Mouse (Mus musculus): ENCODE results near the gene Mier3. TPM values are rescaled to one million over a fixed set of nuclear protein-coding genes. Genes with fewer than 3 reads are reported as not detected.
"Not testable (repeated sequence)": the region's sequence is repeated elsewhere in the genome, so short reads cannot be mapped to it uniquely, and the experiment has no call there.

Gene Mier3
- total RNA-seq, 2 experiments from 2014 or later = 45.5 to 51.0 TPM

DNA sequence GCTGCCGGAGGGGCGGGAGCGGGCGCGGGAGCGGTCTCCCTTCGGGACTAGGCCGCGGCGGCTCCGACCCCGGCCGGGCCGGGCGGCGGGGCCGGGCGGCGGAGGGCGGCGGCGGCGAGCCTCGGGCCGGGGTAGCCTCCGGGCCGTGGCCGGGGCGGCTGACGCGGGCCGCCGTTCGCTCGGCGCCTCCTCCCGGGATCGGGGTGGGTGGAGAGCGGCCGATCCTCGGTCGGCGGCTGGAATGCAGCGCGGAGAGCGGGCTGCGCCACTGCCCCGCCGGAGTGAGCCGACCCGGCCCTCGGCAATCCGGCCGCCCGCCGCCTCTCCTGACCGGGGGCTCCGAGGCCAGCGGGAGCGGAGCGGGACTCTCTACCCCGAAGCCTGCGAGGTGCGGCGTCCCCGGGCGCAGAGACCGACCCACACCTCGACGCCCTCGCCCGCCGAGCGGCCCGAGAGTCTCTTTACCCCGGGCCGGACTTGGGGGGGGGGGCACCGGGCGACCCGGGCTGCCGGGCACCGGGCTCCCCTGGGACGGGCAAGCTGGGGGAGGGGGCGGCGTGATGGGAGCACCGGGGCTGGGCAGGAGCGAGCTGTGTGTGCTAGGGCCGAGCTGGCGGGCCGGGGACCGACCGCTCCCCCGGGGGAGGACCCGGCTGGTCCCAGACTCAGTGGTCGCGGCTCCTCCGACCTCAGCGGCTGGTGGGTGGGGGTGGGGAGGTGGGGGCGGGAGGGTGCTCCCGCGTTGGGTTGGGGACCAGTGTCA lies 5.9 kb downstream of the Mier3 start:
- ATAC-seq (replicated peaks; ENCODE audit: low FRiP score, low TSS enrichment, poor library complexity, severe bottlenecking) = no peak

DNA sequence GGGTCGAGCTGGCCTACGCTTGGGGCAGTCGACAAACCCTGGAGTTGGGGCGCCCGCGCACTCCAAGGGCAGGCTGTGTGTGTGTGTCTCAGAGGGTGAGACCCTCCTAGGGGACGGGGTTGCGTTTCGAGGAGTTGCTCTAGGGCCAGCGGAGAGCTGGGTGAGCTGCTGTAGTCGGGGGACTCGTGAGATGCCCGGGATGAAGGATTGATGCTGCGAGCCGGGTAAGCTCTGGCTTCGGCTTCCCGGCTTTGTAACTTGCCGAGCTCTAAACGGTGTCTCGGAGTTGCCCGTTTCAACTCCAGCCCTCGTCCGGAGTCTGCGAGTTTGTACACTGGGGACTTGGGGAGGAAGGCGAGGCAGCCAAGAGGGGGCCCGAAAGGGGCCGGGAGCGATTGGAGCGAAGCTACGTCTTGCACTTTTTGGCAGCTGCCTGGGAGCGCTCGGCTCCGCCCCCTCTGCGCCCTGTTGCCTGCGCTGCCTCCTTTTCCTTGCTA lies 6.6 kb downstream of the Mier3 start:
- peak; percentile 76 for ATAC-seq (replicated peaks; ENCODE audit: low FRiP score, low TSS enrichment, poor library complexity, severe bottlenecking)

DNA sequence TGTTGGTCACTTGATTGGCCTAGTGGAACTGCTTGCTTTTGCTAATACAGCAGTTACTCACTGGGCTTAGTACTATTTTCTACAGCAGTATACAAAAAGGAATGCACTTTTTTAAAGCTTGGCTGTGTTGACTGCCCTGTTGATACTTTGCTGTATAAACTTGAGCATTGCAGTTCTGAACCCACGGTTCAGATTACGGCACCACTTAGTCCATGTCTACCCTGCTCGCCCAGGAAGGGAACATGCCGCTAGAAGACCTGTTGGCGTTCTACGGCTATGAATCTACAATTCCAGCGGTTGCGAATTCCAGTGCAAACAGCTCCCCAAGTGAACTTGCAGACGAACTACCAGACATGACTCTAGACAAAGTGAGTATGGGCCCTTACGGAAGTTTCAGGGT lies 22.6 kb downstream of the Mier3 start:
- ATAC-seq (replicated peaks; ENCODE audit: low FRiP score, low TSS enrichment, poor library complexity, severe bottlenecking) = no peak

DNA sequence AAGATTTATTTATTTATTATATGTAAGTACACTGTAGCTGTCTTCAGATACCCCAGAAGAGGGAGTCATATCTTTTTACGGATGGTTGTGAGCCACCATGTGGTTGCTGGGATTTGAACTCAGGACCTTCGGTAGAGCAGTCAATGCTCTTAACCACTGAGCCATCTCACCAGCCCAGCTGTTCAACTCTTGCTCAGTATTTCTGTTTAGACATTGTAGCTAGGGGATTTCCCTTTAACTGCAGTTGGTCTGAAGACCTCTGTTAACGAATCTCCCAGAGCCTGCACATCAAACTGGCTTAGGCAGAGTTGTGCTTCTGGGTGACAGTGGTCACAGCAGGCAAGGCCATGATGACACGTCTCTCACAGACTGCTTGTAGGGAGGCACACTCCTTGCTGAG lies 23.2 kb downstream of the Mier3 start:
- ATAC-seq (replicated peaks; ENCODE audit: low FRiP score, low TSS enrichment, poor library complexity, severe bottlenecking) = not testable (repeated sequence)

DNA sequence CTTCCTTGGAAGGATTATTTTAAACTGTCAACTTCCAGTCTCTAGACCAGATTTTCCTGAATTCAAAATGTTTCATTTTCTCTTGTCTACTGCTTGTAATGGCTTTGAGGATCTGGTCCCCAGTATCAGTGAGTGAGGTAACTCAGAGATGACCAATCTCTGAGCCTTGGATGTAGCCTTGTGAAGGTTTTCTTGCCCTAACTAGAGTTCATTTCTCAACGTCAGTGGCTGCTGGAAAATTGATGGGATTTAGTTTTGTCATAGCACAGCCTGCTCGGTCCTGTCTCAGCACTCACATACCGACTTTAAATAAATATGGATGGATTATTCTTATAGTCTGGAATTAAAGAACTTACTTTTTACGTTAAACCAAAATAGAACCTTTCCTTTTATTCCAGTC lies 29.8 kb downstream of the Mier3 start:
- ATAC-seq (replicated peaks; ENCODE audit: low FRiP score, low TSS enrichment, poor library complexity, severe bottlenecking) = no peak

DNA sequence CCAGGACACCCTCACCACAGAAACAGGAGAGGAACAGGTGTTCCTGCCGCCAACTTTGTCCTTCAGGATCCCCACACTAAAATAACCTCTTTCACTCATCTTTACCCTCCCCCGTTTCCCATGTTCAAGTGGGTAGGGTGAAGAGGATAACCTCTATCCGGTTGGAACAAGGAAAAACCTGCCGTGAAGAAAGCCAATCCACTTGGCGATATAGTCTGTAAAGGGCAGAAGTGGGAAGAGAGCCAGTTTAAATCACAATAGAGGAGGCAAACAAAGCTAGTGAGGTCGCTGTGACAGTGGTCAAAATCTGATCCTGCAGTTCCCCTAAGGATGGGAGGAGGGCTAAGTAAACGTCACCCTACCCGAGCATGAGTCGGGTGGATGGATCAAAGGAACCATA lies 38.9 kb downstream of the Mier3 start:
- no peak for ATAC-seq (replicated peaks; ENCODE audit: low FRiP score, low TSS enrichment, poor library complexity, severe bottlenecking)

DNA sequence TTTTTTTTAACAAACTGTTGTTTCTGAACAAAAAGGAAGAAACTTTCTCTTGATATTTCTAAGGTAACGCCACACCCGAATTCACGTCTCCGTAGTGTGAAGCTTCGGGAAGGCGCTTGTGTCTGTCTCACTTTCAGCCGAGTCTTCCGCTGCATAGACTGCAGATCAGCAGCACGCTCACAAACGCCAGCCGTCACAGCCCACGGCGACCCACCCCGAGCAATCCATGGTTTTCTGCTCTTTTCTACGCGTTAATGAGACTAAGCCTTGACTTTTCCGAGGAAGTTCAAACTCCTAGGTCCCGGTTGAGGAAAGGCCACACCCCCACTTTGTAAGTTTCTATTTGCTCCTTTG lies 44.0 kb downstream of the Mier3 start:
- peak; percentile 29 for ATAC-seq (replicated peaks; ENCODE audit: low FRiP score, low TSS enrichment, poor library complexity, severe bottlenecking)

DNA sequence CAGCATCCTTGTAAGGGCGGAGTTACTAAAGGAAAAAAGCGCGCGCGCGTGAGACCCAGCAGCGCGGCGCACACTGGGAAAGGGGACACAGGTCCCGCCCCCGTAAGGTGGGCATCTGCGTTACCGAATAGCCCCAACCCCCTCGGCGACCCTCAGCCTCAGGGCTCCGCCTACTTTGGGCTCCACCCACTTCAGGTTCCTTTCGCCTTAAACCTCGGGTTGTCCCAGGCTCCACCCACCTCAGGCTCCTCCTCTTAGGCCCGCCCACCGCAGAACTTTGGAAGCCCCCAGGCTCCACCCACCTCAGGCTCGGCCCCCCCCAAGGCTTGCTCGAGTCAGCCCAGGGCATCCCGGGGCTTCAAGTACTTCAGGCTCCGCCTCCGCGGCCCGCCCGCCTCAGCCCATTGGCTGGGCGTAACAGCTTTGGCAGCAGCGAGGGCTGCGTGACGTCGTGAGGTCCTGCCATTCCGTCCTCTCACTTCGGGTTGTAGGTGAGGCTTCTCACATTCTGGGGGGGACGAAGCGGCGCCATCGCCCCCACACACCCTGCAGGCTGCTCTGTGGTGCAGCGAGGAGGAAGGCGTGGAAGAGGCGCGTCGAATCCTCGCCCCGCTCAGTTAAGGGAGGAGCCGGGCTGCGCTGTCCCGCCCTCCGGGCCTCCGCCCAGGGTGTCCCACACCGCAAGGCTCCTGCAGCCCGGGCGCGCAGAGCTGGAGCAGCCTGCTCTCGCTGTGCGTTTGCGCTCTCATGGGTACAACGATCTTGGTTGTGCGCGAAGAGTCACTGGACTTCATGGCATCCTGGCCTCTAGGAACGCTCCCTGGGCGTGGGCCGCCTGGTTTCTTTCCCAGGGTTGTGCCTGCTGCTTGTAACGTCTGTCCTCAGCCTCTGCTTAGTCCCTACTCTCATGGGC lies 44.6 kb downstream of the Mier3 start:
- peak; percentile 98 for ATAC-seq (replicated peaks; ENCODE audit: low FRiP score, low TSS enrichment, poor library complexity, severe bottlenecking)

DNA sequence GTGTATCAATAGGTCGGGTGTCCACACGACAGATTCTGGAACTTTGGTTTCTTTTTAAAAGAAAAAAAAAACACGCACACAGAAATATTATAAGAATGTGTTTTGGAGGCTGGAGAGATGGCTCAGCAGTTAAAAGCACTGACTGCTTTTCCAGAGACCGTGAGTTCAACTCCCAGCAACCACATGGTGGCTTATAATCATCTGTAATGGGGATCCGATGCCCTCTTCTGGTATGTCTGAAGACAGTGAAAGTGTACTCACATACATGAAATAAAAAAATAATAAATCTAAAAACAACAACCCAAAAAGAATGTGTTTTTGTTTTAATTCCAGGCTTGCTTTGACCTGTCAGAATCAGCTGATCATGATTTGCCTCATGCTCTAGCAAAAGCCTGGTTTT lies 46.1 kb downstream of the Mier3 start:
- ATAC-seq (replicated peaks; ENCODE audit: low FRiP score, low TSS enrichment, poor library complexity, severe bottlenecking) = no peak

DNA sequence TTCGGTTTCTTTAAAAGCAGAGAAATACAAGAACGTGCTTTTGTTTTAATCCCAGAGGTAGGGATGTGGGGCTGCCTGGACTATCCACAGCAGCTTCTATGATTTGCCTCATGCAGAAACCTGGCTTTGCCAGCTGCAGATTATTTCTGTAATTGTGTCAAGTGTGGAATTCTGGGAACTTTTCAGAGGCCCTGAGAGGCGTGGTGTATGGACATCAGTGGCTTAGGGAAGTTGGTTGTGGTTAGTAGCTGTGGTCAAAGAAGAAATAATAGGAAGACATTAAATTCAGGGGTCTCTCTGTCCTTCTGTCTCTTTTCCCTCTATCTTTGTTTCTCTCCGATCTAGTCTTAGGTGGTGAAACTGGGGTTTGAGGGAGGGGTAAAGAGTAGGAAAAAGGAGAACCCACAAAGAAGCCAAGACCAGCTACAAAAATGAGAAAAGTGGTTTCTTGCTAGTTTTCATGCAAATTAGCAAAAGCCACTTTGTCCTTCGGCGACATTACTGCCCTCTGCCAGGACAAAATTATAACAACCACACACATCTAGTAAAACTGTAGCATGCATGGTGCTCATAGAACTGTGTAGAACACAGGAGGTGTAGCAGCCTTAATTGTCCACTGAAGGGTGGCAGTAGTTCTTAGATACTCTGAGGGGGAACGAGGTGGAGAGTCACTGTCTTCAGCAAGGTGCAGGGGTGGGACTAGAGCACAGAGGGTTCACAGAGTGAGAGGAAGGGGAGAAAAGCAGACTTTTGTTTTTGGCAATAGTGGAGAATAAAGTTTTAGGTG lies 60.6 kb downstream of the Mier3 start:
- peak; percentile 43; the same call in 1 of the 2 replicates for ATAC-seq (replicated peaks; ENCODE audit: low FRiP score, low TSS enrichment, poor library complexity, severe bottlenecking)

DNA sequence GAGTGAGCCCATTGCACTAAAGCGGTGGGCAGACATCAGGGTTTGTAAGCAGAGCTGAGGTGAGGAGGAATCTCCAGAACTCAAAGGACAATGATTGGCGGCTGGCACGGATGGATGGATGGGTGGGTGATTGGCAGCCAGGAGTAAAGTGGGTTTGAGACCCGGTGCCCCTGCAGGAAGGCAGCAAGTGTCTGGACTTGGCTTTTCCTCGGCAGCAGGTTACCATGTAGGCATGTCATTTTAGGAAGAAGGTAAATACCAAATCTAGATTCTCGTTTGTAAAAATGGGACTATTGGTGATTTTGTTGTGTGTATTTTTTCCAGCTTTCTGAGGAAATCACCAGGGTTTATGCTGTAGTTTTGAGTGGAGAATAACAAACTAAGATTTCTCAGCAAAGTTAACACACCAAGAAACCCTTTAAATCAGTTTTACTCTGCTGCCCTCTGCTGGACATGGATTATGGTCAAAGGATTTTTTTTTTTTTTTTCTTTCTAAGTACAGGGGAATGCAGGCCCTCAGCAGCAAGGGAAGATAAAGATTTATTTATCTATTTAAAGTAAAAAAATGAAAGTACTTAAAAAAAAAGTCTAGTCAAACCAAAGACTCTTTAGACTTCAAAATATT lies 61.3 kb downstream of the Mier3 start:
- 0 out of 2 replicates have a peak, but pooled peaks have one; percentile 17 for ATAC-seq (replicated peaks; ENCODE audit: low FRiP score, low TSS enrichment, poor library complexity, severe bottlenecking)

DNA sequence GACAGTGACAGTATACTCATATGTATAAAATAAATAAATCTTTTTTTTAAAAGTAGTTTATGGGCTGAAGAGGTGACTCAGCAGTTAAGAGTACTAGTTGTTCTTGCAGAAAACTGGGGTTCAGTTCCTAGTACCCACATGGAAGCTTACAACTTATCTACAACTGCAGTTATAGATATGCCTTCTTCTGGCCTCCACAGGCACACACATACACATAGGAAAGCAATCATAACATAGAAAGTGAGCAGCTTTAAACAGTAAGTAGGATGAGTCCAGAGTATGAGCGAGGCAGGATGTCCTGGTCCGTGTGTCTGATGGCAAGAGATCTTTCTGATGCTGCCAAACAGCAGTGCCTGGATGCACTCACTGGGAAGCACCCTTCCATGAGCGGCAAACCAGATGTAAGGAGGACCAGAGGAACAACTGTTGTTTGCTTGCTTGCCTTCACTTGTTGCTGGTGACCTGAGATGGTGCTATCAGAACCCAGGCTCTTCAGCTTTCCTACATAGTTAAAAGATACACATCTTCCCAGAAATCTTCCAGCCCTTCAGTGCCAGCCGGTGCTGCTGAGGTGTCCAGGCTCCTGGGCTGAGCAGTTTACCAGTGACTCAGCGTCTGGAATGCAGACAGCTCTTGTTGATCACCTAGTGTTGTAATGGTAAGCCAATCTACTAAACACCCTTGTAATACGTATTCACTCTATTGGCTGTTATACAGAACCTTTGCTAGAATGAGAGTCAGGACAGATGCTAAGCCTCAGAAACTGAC lies 63.6 kb downstream of the Mier3 start:
- ATAC-seq (replicated peaks; ENCODE audit: low FRiP score, low TSS enrichment, poor library complexity, severe bottlenecking) = peak; percentile 70

DNA sequence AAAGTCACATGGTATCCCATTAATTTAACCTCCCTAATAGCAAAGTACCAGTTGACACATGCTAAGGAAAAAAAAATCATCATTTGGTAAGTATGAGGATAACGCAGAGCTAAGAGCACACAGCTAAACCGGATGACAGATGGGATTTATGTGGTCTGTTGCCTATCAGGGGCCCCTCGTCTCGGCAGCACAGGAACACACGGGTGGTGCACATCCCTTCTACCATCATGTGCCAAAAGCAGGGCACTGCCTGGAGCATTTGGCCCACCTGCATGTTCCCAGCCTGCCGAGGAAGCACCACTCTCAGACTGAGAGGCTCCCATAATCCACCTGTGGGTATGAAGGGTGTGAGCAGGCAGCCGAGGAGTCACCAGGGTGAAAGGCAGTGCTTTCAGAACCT lies 64.4 kb downstream of the Mier3 start:
- no peak for ATAC-seq (replicated peaks; ENCODE audit: low FRiP score, low TSS enrichment, poor library complexity, severe bottlenecking)

DNA sequence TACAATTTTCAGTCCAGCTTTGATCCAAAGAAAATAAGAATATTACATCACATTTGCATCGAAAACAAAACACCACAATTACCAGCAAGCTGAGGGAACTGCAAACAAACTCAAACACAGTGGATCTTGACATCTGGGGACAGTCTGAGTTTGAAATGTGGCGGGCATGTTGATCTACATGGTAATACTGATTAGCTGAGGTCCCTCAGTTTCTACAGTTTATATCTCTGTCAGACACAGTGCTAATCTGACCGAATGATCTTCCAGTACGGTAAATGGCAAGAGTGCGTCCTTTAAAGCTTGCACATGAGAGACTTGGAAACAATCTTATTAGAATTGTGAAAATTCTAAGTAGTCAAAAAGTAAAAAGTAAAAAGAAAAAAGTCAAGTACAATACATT lies 66.1 kb downstream of the Mier3 start:
- ATAC-seq (replicated peaks; ENCODE audit: low FRiP score, low TSS enrichment, poor library complexity, severe bottlenecking) = peak; percentile 67

DNA sequence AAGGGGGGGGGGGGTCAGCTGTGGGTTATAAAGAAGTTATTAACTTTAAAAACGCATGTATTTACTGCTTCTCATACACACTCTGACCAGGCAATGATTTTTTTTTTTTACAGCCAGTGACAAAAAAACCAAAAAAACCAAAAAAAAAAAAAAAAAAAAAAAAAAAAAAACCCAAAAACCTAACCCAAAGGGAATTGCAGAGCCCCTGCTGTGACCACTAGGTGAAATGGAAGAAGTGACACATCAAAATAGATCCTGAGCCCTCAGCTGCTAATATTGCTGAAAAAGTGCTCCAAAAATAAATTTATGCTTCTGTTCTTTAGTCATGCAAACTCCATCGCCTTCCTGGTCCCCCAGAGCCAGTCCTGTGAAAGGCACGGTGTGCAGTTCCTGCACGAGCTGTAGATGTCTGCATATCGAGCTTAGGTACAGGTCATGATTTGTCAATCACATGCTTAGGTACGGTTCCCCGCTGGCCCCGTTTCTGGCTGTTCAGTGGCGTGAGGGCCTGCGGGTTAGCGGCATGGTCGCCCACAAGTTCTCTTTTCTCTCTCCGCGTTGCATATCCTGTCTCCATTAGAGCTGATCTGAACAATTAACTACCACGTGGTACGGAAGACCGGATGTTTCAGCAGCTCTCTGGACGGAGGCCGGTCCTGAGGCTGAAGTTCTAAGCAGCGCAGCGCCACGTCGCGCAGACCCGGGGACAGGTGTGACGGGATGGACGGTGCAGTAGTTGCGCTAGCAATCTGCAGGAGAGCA lies 67.7 kb downstream of the Mier3 start:
- no peak for ATAC-seq (replicated peaks; ENCODE audit: low FRiP score, low TSS enrichment, poor library complexity, severe bottlenecking)

DNA sequence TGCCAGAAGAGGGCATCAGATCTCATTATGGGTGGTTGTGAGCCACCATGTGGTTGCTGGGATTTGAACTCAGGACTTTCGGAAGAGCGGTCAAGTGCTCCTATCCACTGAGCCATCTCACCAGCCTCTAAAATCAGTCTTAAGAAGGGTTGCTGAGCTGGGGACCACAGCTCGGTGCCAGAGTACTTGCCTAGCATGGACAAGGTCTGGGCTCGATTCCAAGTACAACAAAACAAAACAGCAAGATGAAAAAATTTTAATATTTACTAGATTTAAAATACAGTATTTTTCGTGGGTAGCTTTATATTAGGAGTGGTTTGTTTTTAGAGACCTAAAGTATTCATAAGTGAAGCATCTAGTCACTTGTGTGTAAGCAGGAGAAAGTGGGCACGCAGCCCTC lies 72.5 kb downstream of the Mier3 start:
- no peak for ATAC-seq (replicated peaks; ENCODE audit: low FRiP score, low TSS enrichment, poor library complexity, severe bottlenecking)

DNA sequence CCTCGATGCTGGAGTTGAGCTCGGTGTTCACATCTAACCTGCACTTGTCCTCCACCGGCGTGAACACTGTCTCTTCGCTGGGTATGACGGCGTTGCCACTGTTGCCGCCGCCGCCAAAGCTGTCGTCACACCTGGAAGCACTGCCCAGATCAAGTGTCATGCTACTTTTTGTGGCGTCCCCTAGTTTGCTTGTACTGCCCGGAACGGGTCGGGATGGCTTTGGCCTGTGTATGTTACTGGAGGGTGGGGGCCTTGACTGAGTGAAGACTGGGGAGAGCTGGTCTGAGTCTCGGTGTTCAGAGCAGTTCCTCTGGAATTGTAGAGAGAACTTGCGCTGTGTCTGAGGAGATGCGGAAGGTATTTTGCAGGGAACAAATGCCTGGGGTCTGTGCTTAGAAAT lies 74.6 kb downstream of the Mier3 start:
- no peak for ATAC-seq (replicated peaks; ENCODE audit: low FRiP score, low TSS enrichment, poor library complexity, severe bottlenecking)

DNA sequence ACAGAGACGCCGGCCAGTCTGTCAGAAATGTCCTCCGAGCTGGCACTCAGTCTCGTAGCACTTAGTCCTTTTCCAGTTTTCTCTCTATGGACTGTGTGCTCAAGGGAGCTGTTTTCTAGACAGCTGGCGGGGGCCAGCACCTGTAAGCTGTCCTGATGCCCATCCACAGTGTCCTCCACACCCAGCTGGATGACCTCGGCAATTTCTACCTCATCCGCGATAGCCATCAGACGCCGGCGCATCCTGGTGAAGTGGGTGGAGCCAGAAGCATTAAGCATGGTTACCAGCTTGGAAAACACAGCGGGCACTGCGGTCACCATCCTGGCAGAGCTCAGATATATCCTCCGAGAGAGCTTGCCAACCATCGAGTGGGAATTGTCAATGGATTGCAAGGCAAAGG lies 75.2 kb downstream of the Mier3 start:
- no peak for ATAC-seq (replicated peaks; ENCODE audit: low FRiP score, low TSS enrichment, poor library complexity, severe bottlenecking)
